Mouse (Mus musculus) kidney, postnatal 36 days (tissue): ENCODE results near the gene Mturn.

Source experiments
- DNase-seq, 2 experiments: peaks; one replicate each; pipeline ENCODE4 v3.0.0; 2021 to 2022; ENCODE audit warnings: mixed read lengths in 2 of 2

Mturn gene

DNA sequence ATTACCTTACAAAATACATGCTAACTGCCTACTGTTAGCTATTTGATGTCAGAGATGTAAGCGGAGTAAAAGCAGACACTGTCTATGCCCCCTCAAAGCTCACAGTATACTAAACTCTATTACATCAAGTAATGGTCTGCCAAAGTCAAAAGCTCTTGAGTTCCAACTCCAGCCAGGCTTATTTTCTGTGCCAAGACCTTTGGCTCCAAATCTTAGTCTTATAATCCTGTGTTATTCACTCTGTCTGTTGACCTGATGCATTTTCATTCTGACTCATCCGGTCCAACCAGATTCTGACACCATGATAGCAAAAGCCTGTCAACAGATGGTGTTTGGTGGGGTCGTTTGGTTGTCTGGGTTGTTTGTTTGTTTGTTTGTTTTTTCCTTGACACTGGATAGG is 50.3 kb downstream of the Mturn start:
- no peak for DNase-seq

DNA sequence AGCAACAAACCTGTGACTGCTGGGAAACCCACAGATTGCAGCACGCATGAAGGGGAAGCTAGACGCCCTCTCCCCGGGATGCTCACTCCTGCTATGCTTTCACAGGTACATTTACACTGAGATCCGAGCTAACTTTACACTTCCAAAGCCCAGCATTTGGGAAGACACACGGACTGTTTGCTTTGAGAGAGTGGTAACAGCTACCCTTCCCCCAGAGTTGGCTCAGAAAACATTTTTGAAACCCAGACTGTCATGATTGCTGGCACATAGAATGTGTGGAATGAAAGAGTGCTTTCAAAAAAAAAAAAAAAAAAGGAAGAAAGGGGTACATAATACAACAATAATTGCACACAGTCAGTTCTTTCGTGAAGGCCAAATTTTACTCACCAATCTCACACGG is 51.3 kb downstream of the Mturn start:
- no peak for DNase-seq

- DNase-seq = no peak
Measured at GRCm38 (mm10) chr6:54736126-54736525, 54.7 kb downstream of the Mturn start.

- no peak for DNase-seq
Measured at GRCm38 (mm10) chr6:54737255-54737654, 55.8 kb downstream of the Mturn start.

GRCm38 (mm10) chr6:54737684-54738083 is 56.3 kb downstream of the Mturn start:
- DNase-seq = no peak

- DNase-seq = no peak
Measured at GRCm38 (mm10) chr6:54749056-54749455, 67.6 kb downstream of the Mturn start.

DNA sequence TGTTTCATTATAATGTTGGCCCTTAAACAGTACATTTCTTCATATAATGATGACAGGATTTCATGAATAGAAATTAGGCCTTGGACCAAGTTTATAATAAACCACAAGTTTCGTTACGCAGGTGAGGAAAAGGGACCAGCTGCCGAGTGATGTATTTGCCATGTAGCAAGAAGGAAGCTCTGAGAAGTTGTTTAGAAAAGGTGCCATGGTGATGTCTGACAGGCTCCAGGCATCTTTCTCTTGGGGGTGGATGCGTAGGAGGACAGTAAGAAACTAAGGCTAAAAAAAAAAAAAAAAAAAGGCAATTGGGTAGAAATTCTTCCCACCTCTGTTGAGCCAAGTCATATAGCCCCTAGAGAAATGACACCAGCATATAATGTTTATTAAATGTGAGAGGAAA is 70.2 kb downstream of the Mturn start:
- DNase-seq = no peak

- DNase-seq = no peak
Measured at GRCm38 (mm10) chr6:54752076-54752475, 70.7 kb downstream of the Mturn start.
